Mouse (Mus musculus) lung, adult 10 weeks (tissue): ENCODE measurements around the gene Cyth4. TPM values are rescaled to one million over a fixed set of nuclear protein-coding genes. Genes with fewer than 3 reads are reported as not detected.

Source experiments
- polyA plus RNA-seq: library from polyadenylated mRNA; stranded (reverse); fragments of 350-450 nt; fragmentation: Illumina TruSeq; extraction: RNeasy Lipid Tissue Mini Kit (QIAGEN cat#74804); gene quantifications from one replicate; pipeline ENCODE4 v1.2.3, GENCODE M21; 2014; ENCODE audit warnings: low read depth, low replicate concordance; ENCODE audit not compliant: insufficient read depth

The Cyth4 gene
- 21.0 TPM for polyA plus RNA-seq

DNA sequence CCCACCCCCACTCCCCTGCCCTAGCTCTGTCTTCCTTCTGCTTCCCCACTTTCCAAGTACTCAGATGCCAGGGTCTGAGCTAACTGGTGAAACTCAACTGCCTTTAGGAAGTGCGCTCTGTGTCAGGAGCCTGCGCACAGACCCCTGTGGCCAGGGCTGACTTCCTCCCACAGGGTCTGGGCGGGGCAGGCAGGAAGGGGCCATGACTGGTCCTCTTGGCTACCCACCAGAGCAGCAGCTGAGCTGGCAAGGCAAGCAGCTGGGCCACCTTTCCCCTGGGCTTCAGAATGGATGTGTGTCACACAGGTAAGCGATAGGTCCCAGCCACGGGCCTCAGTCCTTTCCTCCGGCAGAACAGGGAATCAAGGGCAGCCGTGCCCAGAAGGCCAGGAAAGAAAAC is at the start of gene Cyth4:
Cyth4 (plus strand) TSS at position 134 of the 400 bp plus-strand sequence.

DNA sequence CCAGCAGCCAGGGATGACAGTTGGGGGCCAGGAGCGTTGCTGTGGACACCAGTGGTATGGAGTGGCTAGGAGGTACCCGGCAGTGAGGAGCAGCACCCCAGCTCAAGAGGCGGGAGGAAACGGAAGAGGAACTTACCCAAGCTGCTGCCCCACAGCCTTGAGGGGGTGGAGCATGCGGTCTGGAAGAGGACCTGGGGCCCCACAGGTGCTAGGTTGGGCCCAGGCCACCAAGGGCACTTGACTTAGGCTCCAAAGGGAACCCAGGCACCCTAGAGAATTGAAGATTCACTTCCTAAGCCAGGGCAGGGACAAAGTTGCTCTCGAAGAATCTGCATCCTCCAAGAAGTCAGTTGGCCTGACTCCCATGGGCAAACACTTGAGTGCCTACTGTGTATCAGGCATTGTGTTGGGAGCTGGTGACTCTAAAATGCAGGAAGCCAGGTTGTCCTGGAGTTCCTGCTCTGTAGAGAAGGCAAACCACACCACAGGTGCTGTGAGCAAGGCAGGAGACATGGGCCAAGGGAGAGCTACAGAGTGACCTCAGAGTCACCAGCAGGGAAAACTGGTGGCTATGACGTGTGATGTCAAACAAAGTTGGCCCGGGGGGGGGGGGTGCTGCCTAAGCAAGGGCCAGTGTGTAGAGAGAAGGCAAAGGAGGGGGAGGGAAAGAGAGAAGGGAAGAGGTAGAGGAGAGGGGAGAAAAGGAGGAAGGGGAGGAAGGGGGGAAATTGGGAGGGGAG is 24.0 kb upstream of the Cyth4 start, which contains the start of gene Rac2:
Rac2 (minus strand) TSS at position 126 of the 740 bp plus-strand sequence.

Other genes starting within 250 kb of the Cyth4 start
- not detected for gene Tex33, start 201.1 kb upstream of the Cyth4 start, polyA plus RNA-seq
- gene Tst, start 191.1 kb upstream of the Cyth4 start, polyA plus RNA-seq: 119 TPM
- 47.8 TPM for gene Mpst, start 190.6 kb upstream of the Cyth4 start, polyA plus RNA-seq
- gene Kctd17, start 168.5 kb upstream of the Cyth4 start, polyA plus RNA-seq: 21.8 TPM
- 0.14 TPM for gene Tmprss6, start 128.4 kb upstream of the Cyth4 start, polyA plus RNA-seq
- 6.5 TPM for gene Il2rb, start 101.8 kb upstream of the Cyth4 start, polyA plus RNA-seq
- 6.8 TPM for gene C1qtnf6, start 65.6 kb upstream of the Cyth4 start, polyA plus RNA-seq
- not detected for gene Sstr3, start 52.4 kb upstream of the Cyth4 start, polyA plus RNA-seq
- gene Rac2, start 24.3 kb upstream of the Cyth4 start, polyA plus RNA-seq: 38.9 TPM
- gene Elfn2, start 121.7 kb downstream of the Cyth4 start, polyA plus RNA-seq: not detected
- 33.1 TPM for gene Mfng, start 176.4 kb downstream of the Cyth4 start, polyA plus RNA-seq
- 11.6 TPM for gene Card10, start 206.0 kb downstream of the Cyth4 start, polyA plus RNA-seq
- 85.0 TPM for gene Cdc42ep1, start 245.6 kb downstream of the Cyth4 start, polyA plus RNA-seq